Mouse (Mus musculus) yolk sac, embryonic 10.5 days (tissue): ENCODE measurements around the gene Faap100.
"Not testable (repeated sequence)": the region's sequence is repeated elsewhere in the genome, so short reads cannot be mapped to it uniquely, and the experiment has no call there.

ENCODE experiments used
- DNase-seq: peaks from one replicate; pipeline ENCODE4 v3.0.0-alpha.2; 2017; ENCODE audit warnings: low spot score

Faap100 gene

GRCm38 (mm10) chr11:120351250-120352092, 27.1 kb downstream of the Faap100 start:
- DNase-seq, result no peak

GRCm38 (mm10) chr11:120350711-120351110, 27.9 kb downstream of the Faap100 start:
- peak; percentile 69 for DNase-seq

GRCm38 (mm10) chr11:120349986-120350702, 28.4 kb downstream of the Faap100 start:
- DNase-seq, result peak; percentile 97

GRCm38 (mm10) chr11:120349371-120349985, 29.1 kb downstream of the Faap100 start:
- DNase-seq, result peak; percentile 78

- DNase-seq, result peak; percentile 82
Measured at GRCm38 (mm10) chr11:120348684-120349370, 29.7 kb downstream of the Faap100 start.

- DNase-seq, result peak; percentile 88
Measured at GRCm38 (mm10) chr11:120347791-120348683, 30.5 kb downstream of the Faap100 start, which contains the start of gene Actg1. Gene Actg1 (minus strand): TSS chr11:120348542.

- DNase-seq, result peak; percentile 41
Measured at GRCm38 (mm10) chr11:120347301-120347700, 31.3 kb downstream of the Faap100 start.

- not testable (repeated sequence) for DNase-seq
Measured at GRCm38 (mm10) chr11:120346383-120347034, 32.1 kb downstream of the Faap100 start.

GRCm38 (mm10) chr11:120345067-120345681, 33.4 kb downstream of the Faap100 start:
- DNase-seq, result peak; percentile 64

- peak; percentile 59 for DNase-seq
Measured at GRCm38 (mm10) chr11:120344310-120344920, 34.1 kb downstream of the Faap100 start.

GRCm38 (mm10) chr11:120343519-120344309, 34.9 kb downstream of the Faap100 start:
- peak; percentile 58 for DNase-seq

GRCm38 (mm10) chr11:120342656-120343160, 35.9 kb downstream of the Faap100 start:
- no peak for DNase-seq

- no peak for DNase-seq
Measured at GRCm38 (mm10) chr11:120341661-120342060, 36.9 kb downstream of the Faap100 start.

- DNase-seq, result peak; percentile 86
Measured at GRCm38 (mm10) chr11:120339978-120340513, 38.5 kb downstream of the Faap100 start.

- no peak for DNase-seq
Measured at GRCm38 (mm10) chr11:120338786-120339185, 39.8 kb downstream of the Faap100 start.

GRCm38 (mm10) chr11:120337447-120337846, 41.1 kb downstream of the Faap100 start:
- no peak for DNase-seq

- DNase-seq, result no peak
Measured at GRCm38 (mm10) chr11:120335431-120336021, 43.0 kb downstream of the Faap100 start.

- no peak for DNase-seq
Measured at GRCm38 (mm10) chr11:120320156-120320555, 58.4 kb downstream of the Faap100 start.
